Mouse (Mus musculus) bone marrow, adult 2 months (tissue): Measurements from ENCODE around the gene ccdc198. TPM values are rescaled to one million over a fixed set of nuclear protein-coding genes. Genes with fewer than 3 reads are reported as not detected.
"Not testable (repeated sequence)": the region's sequence is repeated elsewhere in the genome, so short reads cannot be mapped to it uniquely, and the experiment has no call there.

ENCODE experiments used
- H3K27ac ChIP-seq: fragments of 200-500 bp; 2 replicates; pipeline ENCODE4 v1.5.1; 2012; ENCODE audit warnings: low read depth, mild to moderate bottlenecking, control low read depth, inconsistent platforms, low read length; ENCODE audit not compliant: control insufficient read depth, poor library complexity, insufficient read depth
- H3K4me1 ChIP-seq: fragments of 200-500 bp; 2 replicates; pipeline ENCODE4 v1.6.1; 2011; ENCODE audit warnings: low read length; ENCODE audit not compliant: control insufficient read depth, insufficient read depth
- H3K4me3 ChIP-seq: fragments of 200-500 bp; replicated peaks from 2 replicates; pipeline ENCODE3; 2011; ENCODE audit warnings: mild to moderate bottlenecking, low read depth, low read length, control low read depth; ENCODE audit not compliant: control insufficient read depth
- CTCF ChIP-seq: fragments of 200-500 bp; IDR thresholded peaks from 2 replicates; pipeline ENCODE4 v1.5.1; 2011; ENCODE audit warnings: low read length, control low read depth; ENCODE audit not compliant: control insufficient read depth, insufficient read depth
- POLR2A ChIP-seq: fragments of 200-500 bp; IDR thresholded peaks from 2 replicates; pipeline ENCODE4 v1.6.1; 2011; ENCODE audit warnings: low read depth, mild to moderate bottlenecking, control low read depth, low read length, borderline replicate concordance; ENCODE audit not compliant: control insufficient read depth
- WGBS: fragments of 180-500 bp; shearing (Covaris S2); methylation state at CpG from one replicate; pipeline ENCODE4 v1.1.7; 2018; 5-methylcytosine and 5-hydroxymethylcytosine counted together
- polyA plus RNA-seq: library from polyadenylated mRNA; stranded (reverse); fragments of >200 nt; gene quantifications from 2 replicates; pipeline ENCODE4 v1.2.4, GENCODE M21; 2011; ENCODE audit warnings: low replicate concordance; ENCODE audit not compliant: missing spikeins, insufficient read depth, insufficient read length

The ccdc198 gene
- not detected in 2 replicates for polyA plus RNA-seq

DNA sequence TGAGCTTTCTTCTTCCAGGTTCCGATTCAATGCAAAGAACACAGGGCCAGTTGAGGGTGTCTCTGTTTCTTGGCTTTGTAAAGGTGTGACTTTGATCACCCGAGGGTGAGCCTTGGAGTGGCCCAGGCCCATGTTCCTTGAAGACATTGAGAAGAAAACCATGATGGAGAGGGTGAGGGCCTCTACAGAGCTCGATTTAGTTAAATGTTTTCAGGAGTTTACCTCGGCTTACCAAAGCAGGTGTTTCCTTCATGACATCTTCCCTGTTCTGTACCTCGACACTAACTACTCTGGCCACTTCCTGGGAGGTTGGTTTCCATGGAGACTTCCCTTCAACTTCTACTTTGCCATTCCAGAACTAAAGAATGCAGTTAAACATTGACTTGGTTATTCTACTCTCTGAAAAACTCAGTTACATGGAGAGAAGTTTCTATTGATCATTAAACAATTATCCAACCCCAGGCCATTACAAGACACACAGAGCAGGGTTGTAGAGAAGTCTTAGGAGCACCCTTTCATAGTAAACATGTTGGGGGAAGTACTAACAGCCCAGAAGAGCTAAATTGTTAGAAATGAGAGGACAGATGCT is at the start of gene ccdc198:
ccdc198 (minus strand) TSS at position 349 of the 589 bp plus-strand sequence.
- no peak within 1 kb of the TSS for H3K4me3 ChIP-seq
- H3K27ac ChIP-seq: no peak within 1 kb of the TSS
- no peaks in the 10 kb centered on the region for H3K4me1 ChIP-seq
- TF ChIP-seq CTCF (no peak), POLR2A (no peak)
- WGBS: 39% methylated on average over 5 of the region's 5 CpGs

GRCm38 (mm10) chr14:49293802-49294449 is 48.7 kb upstream of the ccdc198 start:
- Histone ChIP-seq H3K27ac (no peak overlapping the region), H3K4me3 (no peak overlapping the region), H3K4me1 (no peaks in the 10 kb centered on the region)
- no peak for TF ChIP-seq POLR2A
- TF ChIP-seq CTCF: no peak
- WGBS: 67% methylated on average over 4 of the region's 4 CpGs

GRCm38 (mm10) chr14:49290029-49290745 is 44.9 kb upstream of the ccdc198 start:
- WGBS: 79% methylated on average over 3 of the region's 3 CpGs
- no peaks in the 10 kb centered on the region for H3K4me1 ChIP-seq
- no peak overlapping the region for H3K4me3 ChIP-seq
- no peak for TF ChIP-seq POLR2A
- no peak for TF ChIP-seq CTCF
- H3K27ac ChIP-seq: no peak overlapping the region

- Histone ChIP-seq H3K27ac (no peak overlapping the region), H3K4me1 (no peaks in the 10 kb centered on the region), H3K4me3 (no peak overlapping the region)
- WGBS: 76% methylated on average over 7 of the region's 7 CpGs
- TF ChIP-seq POLR2A (no peak), CTCF (no peak)
These were observed 38.7 kb upstream of the ccdc198 start for GRCm38 (mm10) chr14:49283784-49284655.

DNA sequence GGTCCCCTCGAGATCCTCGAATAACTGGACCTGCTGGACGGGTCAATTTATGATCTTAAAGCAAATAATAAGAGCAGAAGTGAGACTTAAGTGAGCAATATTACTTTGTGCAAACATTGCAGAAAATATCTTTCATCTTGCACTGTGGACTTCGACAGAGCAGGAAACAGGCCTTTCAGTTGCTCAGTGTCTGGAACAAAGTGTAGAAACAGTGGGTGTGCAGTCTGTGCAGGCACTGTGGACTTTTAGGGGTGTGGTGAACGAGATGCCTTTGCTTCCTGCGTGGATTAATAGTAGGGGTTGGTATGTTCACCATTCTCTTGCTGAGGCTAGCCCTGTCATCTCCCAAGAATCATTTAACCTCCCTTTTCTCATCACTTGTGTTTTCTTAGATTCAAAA is 33.6 kb upstream of the ccdc198 start:
- TF ChIP-seq POLR2A (no peak), CTCF (no peak)
- WGBS: 66% methylated on average over 6 of the region's 6 CpGs
- H3K27ac ChIP-seq: no peak overlapping the region

DNA sequence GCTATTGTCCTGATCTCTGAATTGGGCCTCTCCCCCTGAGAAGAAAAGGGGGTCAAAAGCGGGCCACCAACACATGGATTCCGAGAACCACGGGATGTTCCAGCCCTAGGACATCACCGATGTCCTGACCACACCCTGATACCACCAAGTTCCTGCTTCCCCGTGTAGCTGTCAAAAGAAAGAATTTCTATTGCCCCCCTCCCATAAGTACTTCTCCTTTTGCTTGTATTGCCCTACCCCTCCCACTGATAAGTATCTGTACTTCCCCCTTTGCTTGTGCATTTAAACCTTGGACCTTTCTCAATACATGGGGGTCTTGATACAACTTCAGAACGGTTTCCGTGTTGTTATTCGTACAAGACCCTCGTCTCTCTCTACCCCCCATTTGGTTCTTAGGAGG is 33.2 kb upstream of the ccdc198 start:
- WGBS: 57% methylated on average over 9 of the region's 9 CpGs
- not testable (repeated sequence) for H3K4me1 ChIP-seq, H3K27ac ChIP-seq, H3K4me3 ChIP-seq

More for the DNA sequence above, 33.6 kb upstream of the ccdc198 start:
- Histone ChIP-seq H3K4me1 (no peaks in the 10 kb centered on the region), H3K4me3 (no peak overlapping the region)

DNA sequence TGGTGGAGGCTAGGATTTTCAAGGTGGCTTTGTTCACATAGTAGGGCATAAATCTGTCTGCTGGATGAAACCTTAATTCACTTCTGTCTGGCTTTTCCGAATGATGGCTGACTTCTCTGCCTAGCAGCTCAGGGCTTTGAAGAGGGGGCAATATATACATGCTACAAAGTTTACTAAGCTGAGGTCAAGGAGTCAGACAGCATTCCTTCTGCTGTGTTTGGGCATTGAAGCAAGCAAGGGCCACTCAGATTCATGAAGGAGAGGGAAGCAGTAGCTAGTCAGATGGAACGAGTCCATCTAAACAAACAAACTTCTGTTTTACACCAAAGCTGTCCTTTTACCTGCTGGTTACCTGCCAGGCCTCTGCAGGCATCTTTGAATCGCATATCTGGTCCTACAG is 32.4 kb upstream of the ccdc198 start:
- Histone ChIP-seq H3K4me3 (no peak overlapping the region), H3K4me1 (no peaks in the 10 kb centered on the region), H3K27ac (no peak overlapping the region)
- 69% methylated on average over 3 of the region's 3 CpGs for WGBS
- TF ChIP-seq POLR2A (no peak), CTCF (no peak)

DNA sequence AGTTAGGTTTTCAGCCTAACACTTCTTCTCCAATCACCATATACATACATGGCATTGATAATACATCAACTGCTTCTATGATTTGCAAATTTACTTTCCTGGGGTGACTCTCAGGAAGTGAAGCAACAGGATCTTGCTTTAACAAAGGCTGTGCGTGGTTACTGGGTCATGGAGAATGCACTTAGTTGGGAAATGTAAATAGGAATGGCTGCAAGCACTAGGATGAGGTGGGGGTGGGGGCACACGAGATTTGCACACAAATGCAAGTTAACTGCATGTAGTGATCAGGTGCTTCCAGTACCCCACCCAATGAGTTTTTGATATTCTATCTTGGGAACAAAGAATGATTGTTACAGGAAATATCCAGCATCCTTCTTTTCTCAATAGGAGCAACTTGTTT is 30.1 kb upstream of the ccdc198 start:
- no peak overlapping the region for H3K27ac ChIP-seq
- no peak for TF ChIP-seq POLR2A
- no peak for TF ChIP-seq CTCF
- H3K4me3 ChIP-seq: no peak overlapping the region
- 34% methylated on average over 2 of the region's 2 CpGs for WGBS
- H3K4me1 ChIP-seq: no peaks in the 10 kb centered on the region
